Mouse (Mus musculus): Measurements from ENCODE around the gene Smc1a.
"Not testable (repeated sequence)": the region's sequence is repeated elsewhere in the genome, so short reads cannot be mapped to it uniquely, and the experiment has no call there.

The Smc1a gene

GRCm38 (mm10) chrX:152017186-152017585, 958 bp downstream of the Smc1a start:
- peaks cover 4% of the 10 kb centered on the region; the same call in 1 of the 2 replicates for H3K36me3 ChIP-seq (ENCODE audit: insufficient read depth, low read length)
- H3K4me1 ChIP-seq (replicated peaks; ENCODE audit: low read depth, low read length), result peaks cover 16% of the 10 kb centered on the region
- no peak for TF ChIP-seq POU5F1 (IDR thresholded peaks at IDR 0.05; ENCODE audit: borderline replicate concordance, low read length)
- TF ChIP-seq CTCF (conservative IDR thresholded peaks at IDR 0.05; ENCODE audit: low read length), result no peak
- TF ChIP-seq NANOG (IDR thresholded peaks at IDR 0.05; ENCODE audit: borderline replicate concordance, low read length), result no peak
- H3K27me3 ChIP-seq (ENCODE audit: insufficient read depth, low read length), result no peaks in the 10 kb centered on the region
- H3K9me3 ChIP-seq (ENCODE audit: low read length), result no peaks in the 10 kb centered on the region
- peak overlapping the region; percentile 88 for H3K4me3 ChIP-seq (replicated peaks; ENCODE audit: low read length)

GRCm38 (mm10) chrX:152019294-152019693, 3.1 kb downstream of the Smc1a start:
- H3K4me1 ChIP-seq (replicated peaks; ENCODE audit: low read depth, low read length), result peaks cover 16% of the 10 kb centered on the region
- TF ChIP-seq NANOG (IDR thresholded peaks at IDR 0.05; ENCODE audit: borderline replicate concordance, low read length) (no peak), POU5F1 (IDR thresholded peaks at IDR 0.05; ENCODE audit: borderline replicate concordance, low read length) (no peak), CTCF (conservative IDR thresholded peaks at IDR 0.05; ENCODE audit: low read length) (no peak)
- H3K4me3 ChIP-seq (replicated peaks; ENCODE audit: low read length), result no peak overlapping the region
- H3K36me3 ChIP-seq (ENCODE audit: insufficient read depth, low read length), result peaks cover 19% of the 10 kb centered on the region
- no peaks in the 10 kb centered on the region for H3K27me3 ChIP-seq (ENCODE audit: insufficient read depth, low read length)
- no peaks in the 10 kb centered on the region for H3K9me3 ChIP-seq (ENCODE audit: low read length)

GRCm38 (mm10) chrX:152039865-152040264, 23.6 kb downstream of the Smc1a start:
- TF ChIP-seq POU5F1 (IDR thresholded peaks at IDR 0.05; ENCODE audit: borderline replicate concordance, low read length) (no peak), NANOG (IDR thresholded peaks at IDR 0.05; ENCODE audit: borderline replicate concordance, low read length) (no peak), CTCF (conservative IDR thresholded peaks at IDR 0.05; ENCODE audit: low read length) (no peak)
- H3K9me3 ChIP-seq (ENCODE audit: low read length), result no peaks in the 10 kb centered on the region
- peaks cover 70% of the 10 kb centered on the region for H3K36me3 ChIP-seq (ENCODE audit: insufficient read depth, low read length)
- H3K4me1 ChIP-seq (replicated peaks; ENCODE audit: low read depth, low read length), result no peaks in the 10 kb centered on the region
- H3K4me3 ChIP-seq (replicated peaks; ENCODE audit: low read length), result no peak overlapping the region
- H3K27me3 ChIP-seq (ENCODE audit: insufficient read depth, low read length), result no peaks in the 10 kb centered on the region

- Histone ChIP-seq H3K9me3 (ENCODE audit: low read length) (no peaks in the 10 kb centered on the region), H3K27me3 (ENCODE audit: insufficient read depth, low read length) (no peaks in the 10 kb centered on the region), H3K36me3 (ENCODE audit: insufficient read depth, low read length) (peaks cover 53% of the 10 kb centered on the region), H3K4me3 (replicated peaks; ENCODE audit: low read length) (no peak overlapping the region), H3K4me1 (replicated peaks; ENCODE audit: low read depth, low read length) (no peaks in the 10 kb centered on the region)
- TF ChIP-seq NANOG (IDR thresholded peaks at IDR 0.05; ENCODE audit: borderline replicate concordance, low read length) (no peak), CTCF (conservative IDR thresholded peaks at IDR 0.05; ENCODE audit: low read length) (no peak), POU5F1 (IDR thresholded peaks at IDR 0.05; ENCODE audit: borderline replicate concordance, low read length) (no peak)
These were observed 31.0 kb downstream of the Smc1a start for GRCm38 (mm10) chrX:152047230-152047629.

GRCm38 (mm10) chrX:152052546-152052945, 36.3 kb downstream of the Smc1a start:
- H3K36me3 ChIP-seq (ENCODE audit: insufficient read depth, low read length), result peaks cover 46% of the 10 kb centered on the region
- H3K27me3 ChIP-seq (ENCODE audit: insufficient read depth, low read length), result no peaks in the 10 kb centered on the region
- H3K4me1 ChIP-seq (replicated peaks; ENCODE audit: low read depth, low read length), result no peaks in the 10 kb centered on the region
- H3K4me3 ChIP-seq (replicated peaks; ENCODE audit: low read length), result no peak overlapping the region
- no peaks in the 10 kb centered on the region for H3K9me3 ChIP-seq (ENCODE audit: low read length)
- no peak for TF ChIP-seq NANOG (IDR thresholded peaks at IDR 0.05; ENCODE audit: borderline replicate concordance, low read length)

GRCm38 (mm10) chrX:152054094-152054493, 37.9 kb downstream of the Smc1a start:
- Histone ChIP-seq H3K36me3 (ENCODE audit: insufficient read depth, low read length) (peaks cover 49% of the 10 kb centered on the region), H3K27me3 (ENCODE audit: insufficient read depth, low read length) (no peaks in the 10 kb centered on the region), H3K9me3 (ENCODE audit: low read length) (no peaks in the 10 kb centered on the region), H3K4me1 (replicated peaks; ENCODE audit: low read depth, low read length) (no peaks in the 10 kb centered on the region), H3K4me3 (replicated peaks; ENCODE audit: low read length) (no peak overlapping the region)
- TF ChIP-seq CTCF (conservative IDR thresholded peaks at IDR 0.05; ENCODE audit: low read length) (no peak), POU5F1 (IDR thresholded peaks at IDR 0.05; ENCODE audit: borderline replicate concordance, low read length) (no peak), NANOG (IDR thresholded peaks at IDR 0.05; ENCODE audit: borderline replicate concordance, low read length) (no peak)

- TF ChIP-seq POU5F1 (IDR thresholded peaks at IDR 0.05; ENCODE audit: borderline replicate concordance, low read length) (no peak), CTCF (conservative IDR thresholded peaks at IDR 0.05; ENCODE audit: low read length) (no peak), NANOG (IDR thresholded peaks at IDR 0.05; ENCODE audit: borderline replicate concordance, low read length) (no peak)
These were observed 49.4 kb downstream of the Smc1a start for GRCm38 (mm10) chrX:152065674-152066073.

GRCm38 (mm10) chrX:152067789-152068188, 51.6 kb downstream of the Smc1a start:
- H3K9me3 ChIP-seq (ENCODE audit: low read length), result no peaks in the 10 kb centered on the region
- H3K4me3 ChIP-seq (replicated peaks; ENCODE audit: low read length), result no peak overlapping the region
- H3K36me3 ChIP-seq (ENCODE audit: insufficient read depth, low read length), result peaks cover 15% of the 10 kb centered on the region
- no peak for TF ChIP-seq CTCF (conservative IDR thresholded peaks at IDR 0.05; ENCODE audit: low read length)
- no peak for TF ChIP-seq NANOG (IDR thresholded peaks at IDR 0.05; ENCODE audit: borderline replicate concordance, low read length)
- TF ChIP-seq POU5F1 (IDR thresholded peaks at IDR 0.05; ENCODE audit: borderline replicate concordance, low read length), result no peak
- no peaks in the 10 kb centered on the region for H3K27me3 ChIP-seq (ENCODE audit: insufficient read depth, low read length)
- H3K4me1 ChIP-seq (replicated peaks; ENCODE audit: low read depth, low read length), result no peaks in the 10 kb centered on the region

More at GRCm38 (mm10) chrX:152065674-152066073, 49.4 kb downstream of the Smc1a start:
- H3K36me3 ChIP-seq (ENCODE audit: insufficient read depth, low read length), result peaks cover 36% of the 10 kb centered on the region
- H3K27me3 ChIP-seq (ENCODE audit: insufficient read depth, low read length), result no peaks in the 10 kb centered on the region
- no peaks in the 10 kb centered on the region for H3K9me3 ChIP-seq (ENCODE audit: low read length)
- H3K4me3 ChIP-seq (replicated peaks; ENCODE audit: low read length), result no peak overlapping the region
- no peaks in the 10 kb centered on the region for H3K4me1 ChIP-seq (replicated peaks; ENCODE audit: low read depth, low read length)

GRCm38 (mm10) chrX:152089832-152090614, 73.8 kb downstream of the Smc1a start:
- H3K4me3 ChIP-seq (replicated peaks; ENCODE audit: low read length); H3K27me3 ChIP-seq (ENCODE audit: insufficient read depth, low read length); H3K4me1 ChIP-seq (replicated peaks; ENCODE audit: low read depth, low read length); H3K36me3 ChIP-seq (ENCODE audit: insufficient read depth, low read length); H3K9me3 ChIP-seq (ENCODE audit: low read length): not testable (repeated sequence)

Data from E14TG2a.4 (cell line).